Mouse (Mus musculus) cortical plate, adult 2 months (tissue): ENCODE measurements at regions not wholly inside any gene's neighbourhood (a gene's known extent, or its start where the extent isn't known, plus 50 kb on each side); places are given as distances from the start of the nearest gene placed in this dataset.

Experiments used
- CTCF ChIP-seq: fragments of 200-500 bp; IDR thresholded peaks from 2 replicates; pipeline ENCODE4 v1.5.1; 2011; ENCODE audit warnings: mild to moderate bottlenecking, control low read depth, low read length; ENCODE audit not compliant: insufficient read depth; ENCODE audit errors: extremely low read depth
- POLR2A ChIP-seq: fragments of 200-500 bp; IDR thresholded peaks from 2 replicates; pipeline ENCODE4 v1.6.1; 2011; ENCODE audit warnings: mild to moderate bottlenecking, low read length, control low read depth; ENCODE audit not compliant: insufficient read depth; ENCODE audit errors: extremely low read depth

- peak; percentile 48; the same call in 1 of the 2 replicates for TF ChIP-seq CTCF
- TF ChIP-seq POLR2A, result no peak
These were observed 204.4 kb downstream of the Fam169b start for GRCm38 (mm10) chr7:68478044-68478443.
